Mouse (Mus musculus): ENCODE results near the gene Rgs8. TPM values are rescaled to one million over a fixed set of nuclear protein-coding genes. Genes with fewer than 3 reads are reported as not detected.
A peak's percentile ranks its signal among the peaks of the same experiment; 100 is the strongest.

The Rgs8 gene
- total RNA-seq, 1 experiment: 0.31 TPM

DNA sequence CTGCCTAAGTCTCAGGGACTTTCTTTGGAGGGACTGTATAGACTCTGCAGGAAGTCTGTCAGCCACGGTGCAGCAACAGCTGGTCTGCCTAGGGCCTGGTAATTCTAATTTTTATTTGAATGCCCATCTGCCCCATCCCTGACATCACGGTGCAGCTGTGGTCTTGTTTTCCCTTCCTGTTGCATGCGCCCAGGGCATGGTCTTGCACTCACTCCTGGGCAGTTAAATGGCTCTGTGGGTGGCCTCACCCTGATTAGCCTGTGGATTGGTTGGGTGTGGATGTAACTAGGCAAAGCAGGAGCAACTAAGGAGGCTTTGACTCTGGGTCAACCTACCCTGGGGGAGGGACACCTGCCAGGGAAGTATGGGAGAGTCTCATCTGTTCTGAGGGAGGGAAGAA is 52.2 kb downstream of the Rgs8 start:
- in situ Hi-C loops (cut with MboI; ENCODE audit: low sequenced_read_pairs in 2 of 2, unreplicated experiment in 2 of 2): no loop called here
- Histone ChIP-seq H3K9ac (ENCODE audit: insufficient read depth, low read depth, low read length, poor library complexity, severe bottlenecking) (no peak overlapping the region), H3K27ac (ENCODE audit: insufficient read depth, low read depth, low read length, poor library complexity, severe bottlenecking) (no peak overlapping the region), H3K9me3 (ENCODE audit: control insufficient read depth, insufficient read depth, low read depth, low read length) (no peaks in the 10 kb centered on the region), H3K4me1 (ENCODE audit: control insufficient read depth in 2 of 2, insufficient read depth in 2 of 2, low read length in 2 of 2, poor library complexity in 1 of 2) (peaks cover 4 to 8% of the 10 kb centered on the region in 2 experiments; a peak in 2 of 4 replicates), H3K36me3 (ENCODE audit: control insufficient read depth, insufficient read depth, low read length, poor library complexity, severe bottlenecking) (no peaks in the 10 kb centered on the region), H3K4me3 (ENCODE audit: insufficient read depth in 1 of 2, low read depth in 1 of 2, low read length in 2 of 2, poor library complexity in 1 of 2, severe bottlenecking in 1 of 2) (no peak overlapping the region)
- peak; percentile 24 for DNase-seq (ENCODE audit: low read depth, low spot score)
- TF ChIP-seq MAFK (IDR thresholded peaks at IDR 0.05; ENCODE audit: insufficient read depth, low read depth, low read length) (no peak), CHD2 (IDR thresholded peaks at IDR 0.05; ENCODE audit: low read depth, low read length) (no peak), ZC3H11A (IDR thresholded peaks at IDR 0.05; ENCODE audit: borderline replicate concordance, low read depth, low read length) (no peak), ZNF384 (IDR thresholded peaks at IDR 0.05; ENCODE audit: low read depth, low read length) (no peak), HCFC1 (IDR thresholded peaks at IDR 0.05; ENCODE audit: borderline replicate concordance, insufficient read depth, low read length) (no peak)

DNA sequence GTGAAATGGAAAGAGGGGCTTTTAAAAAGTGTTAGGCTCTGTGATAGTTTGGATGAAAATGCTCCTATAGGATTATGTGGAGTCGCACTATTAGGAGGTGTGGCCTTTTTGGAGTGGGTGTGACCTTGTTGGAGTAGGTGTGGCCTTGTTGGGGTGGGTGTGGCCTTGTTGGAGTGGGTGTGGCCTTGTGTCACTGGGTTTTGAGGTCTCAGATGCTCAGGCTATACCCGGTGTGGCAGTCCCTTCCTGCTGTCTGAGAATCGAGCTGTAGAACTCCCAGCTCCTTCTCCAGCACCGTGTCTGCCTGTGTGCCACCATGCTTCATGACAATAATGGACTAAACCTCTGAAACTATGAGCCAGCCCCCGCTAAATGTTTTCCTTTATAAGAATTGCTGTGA is 55.8 kb downstream of the Rgs8 start:
- TF ChIP-seq HCFC1 (IDR thresholded peaks at IDR 0.05; ENCODE audit: borderline replicate concordance, insufficient read depth, low read length) (no peak), ZNF384 (IDR thresholded peaks at IDR 0.05; ENCODE audit: low read depth, low read length) (no peak), CHD2 (IDR thresholded peaks at IDR 0.05; ENCODE audit: low read depth, low read length) (no peak), MAFK (IDR thresholded peaks at IDR 0.05; ENCODE audit: insufficient read depth, low read depth, low read length) (no peak), ZC3H11A (IDR thresholded peaks at IDR 0.05; ENCODE audit: borderline replicate concordance, low read depth, low read length) (no peak)
- H3K4me3 ChIP-seq (ENCODE audit: insufficient read depth in 1 of 2, low read depth in 1 of 2, low read length in 2 of 2, poor library complexity in 1 of 2, severe bottlenecking in 1 of 2): no peak overlapping the region
- peaks cover 4 to 8% of the 10 kb centered on the region in 2 experiments; a peak in 2 of 4 replicates for H3K4me1 ChIP-seq (ENCODE audit: control insufficient read depth in 2 of 2, insufficient read depth in 2 of 2, low read length in 2 of 2, poor library complexity in 1 of 2)
- no peak overlapping the region for H3K9ac ChIP-seq (ENCODE audit: insufficient read depth, low read depth, low read length, poor library complexity, severe bottlenecking)
- DNase-seq (ENCODE audit: low read depth, low spot score): no peak
- H3K36me3 ChIP-seq (ENCODE audit: control insufficient read depth, insufficient read depth, low read length, poor library complexity, severe bottlenecking): no peaks in the 10 kb centered on the region
- no peak overlapping the region for H3K27ac ChIP-seq (ENCODE audit: insufficient read depth, low read depth, low read length, poor library complexity, severe bottlenecking)
- no peaks in the 10 kb centered on the region for H3K9me3 ChIP-seq (ENCODE audit: control insufficient read depth, insufficient read depth, low read depth, low read length)
- in situ Hi-C loops (cut with MboI; ENCODE audit: low sequenced_read_pairs in 2 of 2, unreplicated experiment in 2 of 2): no loop called here

DNA sequence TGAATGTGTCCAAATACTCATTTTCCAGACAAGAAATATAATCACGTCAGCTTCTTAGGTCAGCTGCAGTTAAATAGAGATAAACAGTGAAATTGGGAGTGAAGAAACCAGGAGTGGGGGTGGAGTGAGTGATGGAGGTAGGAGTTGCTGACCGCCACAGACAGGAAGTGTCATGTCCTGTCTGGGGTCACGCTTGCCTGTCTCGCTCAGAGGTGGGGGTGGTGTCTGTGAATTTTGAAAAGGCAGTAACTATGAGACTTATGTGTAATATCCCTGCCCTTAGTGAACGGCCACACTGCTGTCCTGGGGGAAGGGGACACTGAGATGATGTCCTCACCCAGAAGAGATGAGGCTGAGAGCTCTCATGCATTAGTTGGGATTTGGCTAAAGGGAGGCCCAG is 56.6 kb downstream of the Rgs8 start:
- H3K4me1 ChIP-seq (ENCODE audit: control insufficient read depth in 2 of 2, insufficient read depth in 2 of 2, low read length in 2 of 2, poor library complexity in 1 of 2): peaks cover 4 to 8% of the 10 kb centered on the region in 2 experiments; a peak in 2 of 4 replicates
- in situ Hi-C loops (cut with MboI; ENCODE audit: low sequenced_read_pairs in 2 of 2, unreplicated experiment in 2 of 2): no loop called here
- no peak overlapping the region for H3K9ac ChIP-seq (ENCODE audit: insufficient read depth, low read depth, low read length, poor library complexity, severe bottlenecking)
- no peaks in the 10 kb centered on the region for H3K36me3 ChIP-seq (ENCODE audit: control insufficient read depth, insufficient read depth, low read length, poor library complexity, severe bottlenecking)
- no peak overlapping the region for H3K27ac ChIP-seq (ENCODE audit: insufficient read depth, low read depth, low read length, poor library complexity, severe bottlenecking)
- H3K4me3 ChIP-seq (ENCODE audit: insufficient read depth in 1 of 2, low read depth in 1 of 2, low read length in 2 of 2, poor library complexity in 1 of 2, severe bottlenecking in 1 of 2): no peak overlapping the region
- no peak for DNase-seq (ENCODE audit: low read depth, low spot score)
- TF ChIP-seq ZNF384 (IDR thresholded peaks at IDR 0.05; ENCODE audit: low read depth, low read length) (no peak), HCFC1 (IDR thresholded peaks at IDR 0.05; ENCODE audit: borderline replicate concordance, insufficient read depth, low read length) (no peak), ZC3H11A (IDR thresholded peaks at IDR 0.05; ENCODE audit: borderline replicate concordance, low read depth, low read length) (no peak), MAFK (IDR thresholded peaks at IDR 0.05; ENCODE audit: insufficient read depth, low read depth, low read length) (no peak), CHD2 (IDR thresholded peaks at IDR 0.05; ENCODE audit: low read depth, low read length) (no peak)
- H3K9me3 ChIP-seq (ENCODE audit: control insufficient read depth, insufficient read depth, low read depth, low read length): no peaks in the 10 kb centered on the region

DNA sequence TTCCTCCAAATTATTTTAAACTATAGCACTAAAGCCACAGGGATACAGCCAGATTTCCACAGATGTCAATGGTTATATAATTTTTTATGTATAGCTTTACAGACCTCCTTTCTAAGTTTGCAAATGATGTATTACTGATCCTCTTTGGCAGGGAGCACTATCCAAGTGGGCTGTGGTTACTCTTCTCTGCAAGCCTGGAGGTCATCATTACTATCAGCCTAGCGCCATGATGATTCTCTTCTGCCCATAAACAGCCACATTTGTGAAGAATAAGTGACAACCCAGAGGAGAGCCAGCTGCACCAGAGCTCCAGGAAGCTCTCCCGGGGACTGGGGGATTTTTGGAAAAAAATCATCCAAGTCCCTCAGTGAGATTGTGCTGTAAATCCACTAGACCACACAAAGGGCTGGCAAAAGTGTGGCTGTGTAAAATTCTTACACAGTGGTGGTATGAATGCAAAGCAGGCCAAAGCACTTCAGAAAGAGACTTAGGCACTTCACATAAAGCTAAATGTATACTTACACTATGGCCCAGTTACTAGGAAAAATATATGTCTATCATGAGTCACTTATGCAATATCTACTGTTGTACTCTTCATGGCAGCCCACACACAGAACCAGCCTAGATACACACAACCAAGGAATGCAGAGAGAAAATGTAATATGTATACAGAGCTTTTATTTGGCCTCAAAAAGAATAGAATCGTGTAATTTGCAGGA is 58.9 kb downstream of the Rgs8 start:
- Histone ChIP-seq H3K4me3 (ENCODE audit: insufficient read depth in 1 of 2, low read depth in 1 of 2, low read length in 2 of 2, poor library complexity in 1 of 2, severe bottlenecking in 1 of 2) (no peak overlapping the region), H3K27ac (ENCODE audit: insufficient read depth, low read depth, low read length, poor library complexity, severe bottlenecking) (no peak overlapping the region), H3K9me3 (ENCODE audit: control insufficient read depth, insufficient read depth, low read depth, low read length) (no peaks in the 10 kb centered on the region), H3K4me1 (ENCODE audit: control insufficient read depth in 2 of 2, insufficient read depth in 2 of 2, low read length in 2 of 2, poor library complexity in 1 of 2) (no peaks in the 10 kb centered on the region), H3K9ac (ENCODE audit: insufficient read depth, low read depth, low read length, poor library complexity, severe bottlenecking) (no peak overlapping the region), H3K36me3 (ENCODE audit: control insufficient read depth, insufficient read depth, low read length, poor library complexity, severe bottlenecking) (no peaks in the 10 kb centered on the region)
- in situ Hi-C loops (cut with MboI; ENCODE audit: low sequenced_read_pairs in 2 of 2, unreplicated experiment in 2 of 2): no loop called here
- no peak for DNase-seq (ENCODE audit: low read depth, low spot score)
- TF ChIP-seq MAFK (IDR thresholded peaks at IDR 0.05; ENCODE audit: insufficient read depth, low read depth, low read length) (no peak), CHD2 (IDR thresholded peaks at IDR 0.05; ENCODE audit: low read depth, low read length) (no peak), ZNF384 (IDR thresholded peaks at IDR 0.05; ENCODE audit: low read depth, low read length) (no peak), HCFC1 (IDR thresholded peaks at IDR 0.05; ENCODE audit: borderline replicate concordance, insufficient read depth, low read length) (no peak), ZC3H11A (IDR thresholded peaks at IDR 0.05; ENCODE audit: borderline replicate concordance, low read depth, low read length) (no peak)
